Mouse (Mus musculus): ENCODE results near the gene Gm13539.
"Not testable (repeated sequence)": the region's sequence is repeated elsewhere in the genome, so short reads cannot be mapped to it uniquely, and the experiment has no call there.

The Gm13539 gene

DNA sequence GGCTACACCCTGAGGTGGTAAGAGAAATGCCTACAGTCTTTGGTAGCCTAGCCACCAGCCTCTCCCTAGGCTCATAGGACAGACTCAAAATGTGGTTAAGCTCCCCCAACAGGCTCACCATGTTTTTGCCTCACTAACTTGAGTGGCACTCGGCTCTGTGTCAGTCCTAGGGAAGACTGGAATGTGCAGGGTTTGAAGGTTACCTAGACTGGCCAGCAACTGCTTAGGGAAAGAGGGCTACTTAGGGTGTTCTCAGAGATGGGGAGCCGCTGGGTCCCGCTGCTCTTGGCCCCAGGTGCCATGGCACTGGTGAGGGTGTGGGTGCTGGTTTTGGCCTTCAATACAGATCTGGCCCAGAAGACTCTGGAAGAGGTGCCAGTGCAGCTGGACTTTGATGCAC is at the start of gene Gm13539:
Gene Gm13539 (plus strand): TSS at position 301 of the 400 bp plus-strand sequence.
- in situ Hi-C loops (cut with MboI, MseI): no loop called here

DNA sequence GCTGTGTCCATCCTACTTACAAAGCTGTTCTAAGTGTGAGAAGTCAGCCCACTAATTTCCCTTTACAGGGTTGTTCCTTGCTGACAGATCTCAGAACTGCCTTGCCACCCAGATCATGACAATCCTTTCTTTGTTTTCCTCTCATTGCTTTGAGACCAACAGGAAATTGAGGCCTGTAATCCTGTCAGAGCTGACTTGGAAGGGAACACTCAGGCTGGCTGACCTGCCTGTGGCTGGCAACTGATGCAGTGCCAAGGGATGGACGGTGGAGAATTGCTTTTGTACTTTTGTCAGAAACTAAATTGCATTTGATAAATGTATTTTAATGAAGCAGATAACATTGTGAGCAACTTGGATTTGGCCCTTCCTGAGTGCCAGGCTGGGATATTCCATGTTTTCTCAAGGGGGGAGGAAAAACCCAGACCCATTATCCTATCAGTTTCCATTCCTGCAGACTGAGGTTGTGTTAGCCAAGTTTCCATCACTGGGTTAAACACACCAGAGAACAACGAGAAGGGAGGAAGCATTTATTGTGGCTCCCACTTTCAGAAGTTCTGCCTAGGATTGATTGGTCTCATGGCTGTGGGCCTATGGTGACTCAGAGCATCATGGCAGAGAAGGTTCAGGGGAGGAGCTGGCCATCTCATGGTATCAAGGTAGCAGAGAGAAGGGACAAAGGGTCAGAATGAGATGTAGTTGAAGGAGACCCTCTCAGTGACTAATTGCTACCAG is 48.7 kb upstream of the Gm13539 start:
- in situ Hi-C loops (cut with MboI, MseI): no loop called here

DNA sequence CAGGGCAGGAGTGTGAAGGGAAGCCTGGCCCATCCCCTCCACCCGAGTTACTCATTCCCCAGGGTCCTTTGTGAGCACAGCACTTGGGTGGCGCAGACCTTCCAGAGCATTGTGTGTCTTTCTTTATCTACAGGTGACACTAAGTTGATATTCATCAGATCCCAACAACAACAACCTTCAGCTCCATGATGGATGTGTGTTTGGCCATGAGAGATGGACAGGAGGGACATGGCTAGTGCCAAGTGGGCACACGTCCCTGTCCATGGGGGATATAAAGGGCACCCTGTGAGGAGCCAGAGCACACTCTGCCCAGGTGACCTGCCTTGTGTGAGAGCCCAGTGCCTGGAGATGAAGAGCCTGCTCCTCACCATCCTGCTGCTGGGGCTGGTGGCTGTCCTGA is 45.3 kb upstream of the Gm13539 start, which contains the start of gene Obp2b:
Gene Obp2b (plus strand): TSS at position 301 of the 400 bp plus-strand sequence.
- in situ Hi-C loops (cut with MboI, MseI): loop anchor here (5.0 kb wide), 1 partner anchor 96 kb away; no protein-coding TSS in a partner anchor

DNA sequence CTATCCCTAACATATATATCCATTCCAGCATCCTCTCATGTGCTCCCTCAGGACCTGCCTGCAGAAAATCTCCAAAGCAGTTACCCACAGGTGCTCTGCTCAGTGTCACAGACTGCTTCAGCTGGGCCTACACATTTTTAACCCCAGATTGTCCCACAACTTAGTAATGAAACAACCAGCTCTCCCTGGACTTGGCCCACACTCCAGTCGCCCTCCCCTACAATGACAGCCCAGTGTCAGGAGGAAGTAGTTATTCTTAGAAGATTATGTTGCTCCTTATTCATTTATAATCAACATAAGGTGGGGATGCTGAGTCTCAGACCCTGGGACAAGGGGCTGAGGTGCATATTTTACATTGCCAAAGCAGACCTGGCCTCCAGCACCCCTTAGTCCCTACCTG is 40.4 kb upstream of the Gm13539 start:
- in situ Hi-C loops (cut with MboI, MseI): no loop called here

DNA sequence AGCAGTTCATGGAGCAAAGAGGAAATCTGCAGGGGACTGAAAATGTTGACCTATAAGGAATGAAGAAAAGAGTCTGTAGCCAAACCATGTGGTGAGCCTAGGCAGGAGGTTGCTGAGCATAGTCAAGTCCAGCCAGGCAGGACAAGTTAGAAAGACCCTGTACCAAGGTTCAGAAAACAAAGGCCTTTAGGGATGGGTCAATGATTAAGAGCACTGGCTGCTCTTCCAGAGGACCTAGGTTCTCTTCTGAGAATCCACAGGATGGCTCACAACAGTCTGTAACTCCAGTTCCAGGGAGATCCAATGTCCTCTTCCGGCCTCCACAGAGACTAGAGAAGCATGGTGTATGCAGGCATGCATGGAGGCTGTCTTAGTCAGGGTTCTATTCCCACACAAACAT is 27.9 kb upstream of the Gm13539 start:
- in situ Hi-C loops (cut with MboI, MseI): no loop called here

DNA sequence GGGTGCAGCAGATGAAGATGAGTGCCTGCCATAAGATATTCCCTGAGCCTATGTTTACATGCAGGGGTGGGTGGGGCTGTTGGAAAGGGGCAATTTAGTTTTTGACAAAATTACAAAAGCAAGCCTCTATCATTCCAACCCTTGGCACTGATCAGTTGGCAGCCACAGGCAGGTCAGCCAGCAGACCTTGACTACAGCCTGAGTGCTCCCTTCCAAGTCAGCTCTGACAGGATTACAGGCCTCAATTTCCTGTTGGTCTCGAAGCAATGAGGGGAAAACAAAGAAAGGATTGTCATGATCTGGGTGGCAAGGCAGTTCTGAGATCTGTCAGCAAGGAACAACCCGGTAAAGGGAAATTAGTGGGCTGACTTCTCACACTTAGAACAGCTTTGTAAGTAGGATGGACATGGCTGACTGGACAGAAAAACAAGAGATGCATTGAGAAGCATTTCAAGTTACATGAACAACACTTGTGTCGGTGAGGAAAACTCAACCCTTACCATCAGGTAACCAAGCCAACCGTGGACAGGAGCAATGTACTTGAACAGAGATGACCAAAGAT is 23.9 kb upstream of the Gm13539 start:
- in situ Hi-C loops (cut with MboI, MseI): no loop called here

DNA sequence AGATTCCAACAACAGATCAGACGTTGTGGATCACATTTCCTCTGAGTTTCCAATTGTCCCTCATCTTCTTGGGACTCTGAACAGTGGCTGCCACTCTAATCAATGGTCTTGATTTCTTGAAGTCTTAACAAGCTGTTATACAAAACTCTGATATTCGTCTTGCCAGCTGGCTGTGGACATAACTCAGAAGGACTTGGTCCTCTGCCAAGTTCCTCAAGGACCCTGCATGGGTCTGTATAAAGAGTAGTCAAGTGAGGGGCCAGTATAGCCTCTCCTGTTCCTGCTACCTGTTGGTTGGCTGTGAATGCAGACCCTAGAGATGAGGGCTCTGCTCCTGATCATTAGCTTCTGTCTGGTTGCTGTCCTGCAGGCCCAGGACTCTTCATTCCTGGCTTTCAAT is 16.8 kb upstream of the Gm13539 start, which contains the start of gene Lcn3:
Gene Lcn3 (plus strand): TSS at position 301 of the 400 bp plus-strand sequence.
- in situ Hi-C loops (cut with MboI, MseI): no loop called here

DNA sequence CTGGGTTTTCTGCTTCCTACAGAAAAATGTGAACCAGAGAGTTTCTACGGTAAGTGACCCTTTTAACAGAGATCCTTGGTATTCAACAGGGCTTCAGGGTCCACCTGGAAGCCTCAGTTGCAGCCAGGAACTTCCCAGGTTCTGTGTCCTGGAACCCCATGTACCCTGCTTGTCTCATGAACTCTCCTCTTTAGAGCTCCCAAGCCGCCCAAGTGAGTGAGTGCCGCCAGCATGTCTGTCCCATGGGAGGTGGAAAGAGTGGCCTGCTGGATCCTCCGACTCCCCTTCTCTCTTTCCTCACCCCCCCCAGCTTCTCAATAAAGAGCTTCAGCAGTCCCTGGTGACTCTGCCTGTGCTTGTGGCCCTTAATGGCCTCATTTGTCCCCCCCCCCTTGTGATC is 14.3 kb upstream of the Gm13539 start:
- in situ Hi-C loops (cut with MboI, MseI): no loop called here

DNA sequence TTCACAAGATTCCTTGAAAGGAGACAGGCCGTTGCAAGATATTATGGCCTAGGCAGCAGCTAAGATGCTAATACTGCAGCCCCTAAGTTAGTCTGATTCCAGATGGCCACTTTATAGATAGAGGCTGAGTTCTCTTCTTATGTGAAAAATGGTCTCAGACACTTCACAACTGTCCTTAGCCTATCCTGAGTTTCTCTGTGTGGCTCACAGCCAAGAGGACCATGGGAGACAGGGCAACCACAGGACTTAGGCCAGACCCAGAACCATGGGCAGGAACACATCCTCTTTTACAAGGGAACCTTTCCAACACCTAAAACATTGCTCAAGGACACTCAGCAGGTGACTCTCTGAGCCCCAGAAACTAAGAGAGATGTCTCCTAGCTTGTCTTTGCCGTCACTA is 8.6 kb upstream of the Gm13539 start:
- in situ Hi-C loops (cut with MboI, MseI): no loop called here

DNA sequence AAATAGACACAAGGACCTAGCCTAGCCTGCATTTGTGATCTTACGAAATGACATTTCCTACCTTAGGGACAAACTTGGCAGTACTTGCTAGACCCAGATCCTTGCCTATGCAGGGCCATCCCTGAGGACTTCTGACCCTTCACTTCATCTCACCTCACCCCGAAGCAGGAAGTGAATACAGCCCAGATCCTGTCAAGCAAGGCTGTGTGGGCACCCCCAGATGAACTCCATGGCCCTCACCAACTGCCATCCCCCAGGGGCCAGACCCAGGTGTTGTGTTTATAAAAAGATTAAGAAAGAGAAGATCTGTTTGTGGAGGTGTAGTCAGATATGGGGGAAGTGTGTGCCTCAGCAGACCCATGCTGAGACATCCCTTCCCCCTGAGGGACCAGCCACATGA is 7.4 kb upstream of the Gm13539 start:
- in situ Hi-C loops (cut with MboI, MseI): no loop called here

DNA sequence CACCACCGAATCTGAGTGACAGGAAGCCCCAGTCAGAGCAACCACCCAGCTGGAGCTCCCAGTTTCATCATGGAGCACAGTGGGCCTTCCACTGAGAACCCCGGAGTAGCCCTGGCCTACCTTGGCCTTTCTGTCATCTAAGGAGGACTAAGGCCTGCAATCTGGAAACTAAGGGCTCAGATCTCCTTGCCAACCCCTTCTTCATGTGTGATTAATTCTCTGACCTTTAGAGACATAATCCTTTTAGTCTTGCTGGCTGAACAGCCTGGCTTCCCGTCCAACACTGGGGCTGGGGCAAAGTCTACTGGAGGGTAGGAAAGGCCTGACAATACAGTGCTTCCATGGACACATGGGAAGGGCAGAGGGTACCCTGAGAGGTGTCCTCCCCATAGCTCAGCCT is 6.1 kb upstream of the Gm13539 start:
- in situ Hi-C loops (cut with MboI, MseI): no loop called here

DNA sequence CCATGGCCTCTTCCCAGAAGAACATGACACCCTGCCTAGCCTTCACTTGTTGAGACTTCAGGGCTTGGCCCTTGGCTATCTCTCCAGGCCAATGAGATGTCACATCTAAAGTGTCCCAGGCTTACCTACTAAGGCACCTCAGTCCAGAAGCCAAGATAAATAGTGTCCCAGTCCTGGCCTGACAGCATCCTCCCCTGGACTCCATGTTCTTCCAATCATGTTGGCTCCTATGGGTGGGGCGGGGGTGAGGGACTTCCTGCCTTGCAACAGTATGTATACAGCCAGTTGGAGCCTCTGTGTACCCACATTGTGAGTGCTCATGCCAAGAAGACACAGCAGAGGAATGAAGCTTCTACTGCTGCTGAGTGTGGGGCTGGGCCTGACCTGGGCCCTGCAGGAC is 5.3 kb upstream of the Gm13539 start, which contains the start of gene Lcn11:
Gene Lcn11 (plus strand): TSS at position 301 of the 400 bp plus-strand sequence.
- in situ Hi-C loops (cut with MboI, MseI): no loop called here

DNA sequence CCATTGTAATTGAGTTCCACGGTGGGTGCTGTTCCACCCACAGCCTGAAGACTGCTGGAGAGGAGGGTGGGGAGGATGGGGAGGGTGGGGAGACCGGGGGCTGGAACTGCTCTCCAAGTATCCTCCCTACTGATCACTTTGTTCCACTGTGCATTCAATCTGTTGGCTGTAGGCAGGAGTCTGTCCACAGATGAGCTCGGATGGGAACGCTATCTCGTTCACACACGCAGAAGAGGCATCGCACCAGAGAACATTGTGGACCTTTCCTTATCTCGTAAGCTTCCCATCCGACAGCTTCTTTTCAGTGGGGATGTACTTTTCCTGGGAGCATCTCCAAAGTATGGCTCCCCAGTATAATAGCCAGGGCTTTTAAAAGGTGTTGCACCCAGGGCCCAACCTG is 3.0 kb upstream of the Gm13539 start:
- in situ Hi-C loops (cut with MboI, MseI): no loop called here

DNA sequence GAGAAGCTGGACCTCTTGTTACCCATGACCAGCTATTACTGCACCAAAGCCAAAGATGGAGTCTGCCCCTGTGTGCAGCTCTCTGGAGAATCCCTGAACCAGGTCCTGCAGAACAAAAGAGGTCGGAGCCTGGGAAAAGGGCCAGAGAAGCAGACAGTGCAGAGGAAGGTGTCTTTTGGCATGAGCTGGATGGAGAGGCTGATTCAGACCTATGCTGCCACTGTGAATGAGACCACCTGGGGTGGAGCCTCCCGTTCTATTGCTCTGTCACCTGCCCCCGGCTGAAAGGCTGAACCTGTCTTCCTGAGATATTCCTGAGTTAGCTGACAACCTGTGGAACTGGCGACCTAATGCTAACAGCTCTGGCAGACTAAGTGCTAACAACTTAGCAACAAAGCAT is 1.1 kb upstream of the Gm13539 start:
- in situ Hi-C loops (cut with MboI, MseI): no loop called here

DNA sequence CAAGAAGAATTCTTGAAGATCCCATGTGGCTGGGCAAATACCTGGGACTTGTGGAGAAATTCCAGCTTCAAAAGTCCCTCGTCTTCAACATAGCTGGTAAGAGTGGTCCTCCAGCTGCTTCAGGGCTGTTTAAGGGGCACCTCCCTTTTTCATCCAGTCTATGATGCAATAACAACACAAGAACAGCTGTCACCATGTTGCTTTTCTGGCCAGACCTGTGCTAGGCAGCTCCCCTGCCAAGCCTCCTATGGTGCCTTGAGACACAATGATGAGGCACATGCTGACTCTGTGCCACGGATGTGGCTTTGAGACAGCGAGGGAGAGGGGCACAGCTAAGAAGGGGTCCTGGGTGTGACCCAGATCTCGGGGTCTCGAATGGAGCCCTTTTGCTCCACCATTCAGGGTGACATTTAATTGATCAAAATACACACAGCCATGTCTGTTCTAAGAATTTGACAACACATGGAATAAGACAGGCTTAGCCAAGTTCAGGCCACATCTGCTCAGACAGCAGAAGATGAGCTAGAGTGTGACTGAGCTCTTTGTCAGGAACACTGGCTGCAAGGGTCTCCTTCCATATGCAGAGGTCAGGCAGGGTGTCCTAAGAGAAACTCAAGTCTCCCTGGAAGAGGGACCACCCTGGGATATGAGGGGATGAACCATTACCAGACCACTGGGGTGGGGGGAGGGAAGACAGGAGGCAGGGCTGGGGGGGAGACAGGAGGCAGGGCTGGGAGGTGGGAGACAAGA is 3.7 kb downstream of the Gm13539 start:
- in situ Hi-C loops (cut with MboI, MseI): no loop called here

DNA sequence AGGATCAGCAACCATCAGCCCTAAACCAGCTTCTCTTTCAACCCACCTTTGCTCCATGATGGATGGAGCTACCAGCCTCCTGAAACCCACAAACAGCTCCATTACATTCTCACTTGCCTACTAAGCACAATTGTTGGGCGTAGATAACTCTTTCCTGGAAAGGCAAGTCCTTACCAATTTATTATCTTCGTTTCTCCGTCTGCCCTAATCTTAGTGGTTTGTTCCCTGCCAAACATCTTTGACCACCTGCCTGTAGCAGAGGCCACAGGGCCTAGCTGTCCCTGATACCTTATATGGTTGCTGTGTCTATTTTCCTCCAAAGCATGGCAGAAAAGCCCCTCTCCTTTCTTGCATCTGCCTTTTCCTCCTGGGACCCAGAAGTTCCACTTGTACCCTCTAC is 7.0 kb downstream of the Gm13539 start:
- in situ Hi-C loops (cut with MboI, MseI): no loop called here

DNA sequence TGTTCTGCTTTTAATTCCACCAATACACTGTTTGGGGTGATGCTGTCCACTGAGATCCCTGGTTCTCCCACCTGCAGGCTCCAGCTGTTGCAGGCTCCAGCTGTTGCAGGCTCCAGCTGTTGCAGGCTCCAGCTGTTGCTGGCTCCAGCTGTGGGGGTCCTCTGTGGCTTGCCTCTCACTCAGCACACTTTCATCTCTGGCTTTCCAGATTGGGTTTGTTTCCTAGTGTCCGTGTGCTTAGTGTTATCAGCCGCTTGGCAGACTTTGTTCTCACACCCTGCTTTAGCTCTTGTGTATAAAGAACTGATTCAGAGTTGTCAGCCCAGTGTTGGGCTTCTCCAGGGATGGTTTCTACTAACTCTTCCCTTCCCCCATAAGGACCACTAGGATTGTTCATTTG is 15.6 kb downstream of the Gm13539 start:
- in situ Hi-C loops (cut with MboI, MseI): no loop called here

DNA sequence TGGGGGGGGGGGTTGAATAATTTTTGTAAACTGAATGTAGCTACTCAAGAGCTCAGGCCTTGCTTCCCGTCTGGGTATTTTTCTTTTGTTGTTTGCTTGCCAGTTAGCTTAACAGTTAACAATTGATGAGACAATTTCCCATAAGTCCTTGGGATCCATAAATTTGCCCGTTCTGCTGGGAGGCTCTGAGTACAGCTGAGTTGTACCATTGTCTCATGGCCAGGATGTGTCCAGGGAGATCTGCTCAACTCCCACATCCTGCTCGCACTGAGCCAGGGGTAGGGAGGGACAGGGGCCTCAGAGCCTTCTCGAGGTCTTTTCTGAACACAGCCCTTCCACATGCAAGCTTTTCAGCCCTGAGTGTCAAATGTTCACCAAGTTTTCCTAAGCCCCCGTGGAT is 16.0 kb downstream of the Gm13539 start:
- in situ Hi-C loops (cut with MboI, MseI): no loop called here

DNA sequence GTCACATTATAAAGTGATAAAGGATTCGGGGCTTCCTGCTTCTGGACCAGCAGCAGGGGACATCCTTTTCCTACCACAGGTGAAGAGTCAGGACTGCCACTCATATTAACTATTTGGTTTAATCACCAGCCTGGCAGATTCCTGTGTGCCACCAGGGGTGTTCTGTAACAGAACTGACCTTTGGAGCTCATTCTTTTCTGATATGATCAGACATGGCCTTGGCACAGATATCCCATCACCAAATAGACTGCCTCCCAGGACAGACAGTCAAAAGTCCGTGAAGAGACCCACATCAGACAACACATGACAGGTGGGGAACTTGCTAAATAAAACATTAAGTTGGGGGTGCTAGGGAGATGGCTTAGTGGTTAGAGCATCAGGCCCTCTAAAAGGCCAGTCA is 29.7 kb downstream of the Gm13539 start:
- in situ Hi-C loops (cut with MboI, MseI): no loop called here

DNA sequence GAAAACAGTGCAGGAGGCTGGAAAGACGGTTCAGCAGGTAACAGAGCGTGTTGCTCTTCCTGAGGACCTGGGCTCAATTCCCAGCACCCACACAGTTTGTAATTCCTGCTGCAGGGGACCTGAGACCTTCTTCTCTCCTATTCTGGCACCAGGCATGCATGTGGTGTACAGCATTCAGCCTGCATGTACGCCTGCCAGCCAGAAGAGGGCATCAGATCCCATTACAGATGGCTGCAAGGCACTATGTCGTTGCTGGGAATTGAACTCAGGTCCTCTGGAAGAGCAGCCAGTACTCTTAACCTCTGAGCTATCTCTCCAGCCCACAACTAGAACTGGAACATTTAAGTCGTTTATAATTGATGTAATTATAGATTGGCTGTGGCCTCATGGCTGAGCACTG is 31.3 kb downstream of the Gm13539 start:
- in situ Hi-C loops (cut with MboI, MseI): no loop called here

DNA sequence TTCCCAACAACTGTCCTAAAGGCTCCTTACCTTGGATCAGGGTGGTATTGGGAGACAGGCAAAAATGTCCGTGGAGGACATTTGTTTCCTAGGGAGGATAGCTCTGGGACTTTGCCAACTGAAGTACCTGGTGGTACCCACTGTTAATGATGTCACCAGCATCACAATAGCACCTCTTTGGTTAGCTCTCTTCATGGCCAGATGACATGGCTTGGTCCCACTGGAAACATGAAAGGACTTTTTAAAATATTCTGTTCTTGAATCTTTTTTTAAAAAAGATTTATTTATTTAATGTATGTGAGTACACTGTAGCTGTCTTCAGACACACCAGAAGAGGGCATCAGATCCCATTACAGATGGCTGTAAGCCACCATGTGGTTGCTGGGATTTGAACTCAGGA is 33.7 kb downstream of the Gm13539 start, which contains the start of gene Glt6d1:
Gene Glt6d1 (minus strand): TSS at position 101 of the 400 bp plus-strand sequence.
- in situ Hi-C loops (cut with MboI, MseI): not testable (repeated sequence)

DNA sequence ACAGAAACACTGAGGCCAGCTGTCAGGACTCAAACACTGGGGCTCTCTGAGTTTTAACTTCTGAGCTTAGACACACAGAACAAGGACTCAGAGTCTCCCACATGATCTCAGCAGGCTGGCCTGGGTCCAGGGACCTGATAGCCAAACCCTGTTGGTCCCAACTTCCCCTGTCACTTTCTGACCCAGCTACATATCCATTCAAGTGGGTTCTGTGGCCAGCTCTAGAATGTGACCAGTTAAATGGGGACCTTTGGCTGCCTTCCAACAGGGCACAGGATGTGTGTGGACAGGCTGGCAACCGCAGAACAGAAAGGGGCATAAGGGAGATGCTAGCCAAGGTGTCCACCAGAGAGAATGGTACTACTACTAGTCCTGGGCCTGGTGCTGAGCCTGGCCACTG is 40.7 kb downstream of the Gm13539 start, which contains the start of gene Lcn9:
Gene Lcn9 (plus strand): TSS at position 348 of the 400 bp plus-strand sequence.
- in situ Hi-C loops (cut with MboI, MseI): no loop called here
